Mouse (Mus musculus): ENCODE results near the gene Fgfr2.

Gene Fgfr2

DNA sequence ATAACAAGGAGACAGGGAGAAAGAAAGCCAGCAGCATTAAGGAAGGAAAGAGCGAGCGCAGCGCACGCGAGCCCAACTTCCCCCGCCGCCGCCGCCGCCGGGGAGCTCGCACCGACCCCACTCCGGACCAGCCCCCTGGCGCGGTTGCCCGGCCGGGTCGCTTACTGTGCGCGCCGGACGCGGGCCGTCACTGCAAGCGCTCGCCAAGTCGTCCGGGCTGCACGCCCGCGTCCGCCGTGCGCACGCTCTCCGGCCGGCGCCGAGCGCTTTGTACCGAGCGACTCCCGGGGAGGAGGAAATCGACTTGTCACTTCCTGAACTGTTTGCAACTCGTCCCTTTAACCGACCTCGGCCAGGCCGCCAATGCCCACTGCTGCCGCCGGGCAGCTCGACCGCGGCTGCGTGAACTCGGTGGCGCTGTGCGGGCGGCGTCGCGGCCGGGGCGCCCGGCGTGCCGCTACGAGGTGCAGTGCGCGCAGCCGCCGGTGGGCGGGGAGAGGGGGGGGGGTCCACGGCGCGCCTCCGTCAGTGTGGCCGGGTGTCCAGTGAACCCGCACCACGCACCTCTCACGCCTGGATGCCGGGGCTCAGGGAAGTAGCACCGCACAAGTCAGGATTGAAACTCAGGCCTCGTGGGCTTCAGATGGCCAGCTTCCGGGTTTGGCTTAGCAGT is 309.6 kb downstream of the Fgfr2 start, which contains the start of gene Fam53b:
TSS of gene Fam53b (minus strand) at position 471 of the 673 bp plus-strand sequence.
- DNase-seq: peak; percentile 82

GRCm38 (mm10) chr7:132812619-132813415 is 310.3 kb downstream of the Fgfr2 start:
- DNase-seq: peak; percentile 71

GRCm38 (mm10) chr7:132811716-132812618 is 311.2 kb downstream of the Fgfr2 start:
- DNase-seq: peak; percentile 50

GRCm38 (mm10) chr7:132810879-132811278 is 312.3 kb downstream of the Fgfr2 start:
- DNase-seq: peak; percentile 93

GRCm38 (mm10) chr7:132810368-132810767 is 312.8 kb downstream of the Fgfr2 start:
- peak; percentile 55 for DNase-seq

- no peak for DNase-seq
Observed at GRCm38 (mm10) chr7:132809721-132810120, 313.4 kb downstream of the Fgfr2 start.

GRCm38 (mm10) chr7:132808841-132809682 is 314.1 kb downstream of the Fgfr2 start:
- peak; percentile 50 for DNase-seq

DNA sequence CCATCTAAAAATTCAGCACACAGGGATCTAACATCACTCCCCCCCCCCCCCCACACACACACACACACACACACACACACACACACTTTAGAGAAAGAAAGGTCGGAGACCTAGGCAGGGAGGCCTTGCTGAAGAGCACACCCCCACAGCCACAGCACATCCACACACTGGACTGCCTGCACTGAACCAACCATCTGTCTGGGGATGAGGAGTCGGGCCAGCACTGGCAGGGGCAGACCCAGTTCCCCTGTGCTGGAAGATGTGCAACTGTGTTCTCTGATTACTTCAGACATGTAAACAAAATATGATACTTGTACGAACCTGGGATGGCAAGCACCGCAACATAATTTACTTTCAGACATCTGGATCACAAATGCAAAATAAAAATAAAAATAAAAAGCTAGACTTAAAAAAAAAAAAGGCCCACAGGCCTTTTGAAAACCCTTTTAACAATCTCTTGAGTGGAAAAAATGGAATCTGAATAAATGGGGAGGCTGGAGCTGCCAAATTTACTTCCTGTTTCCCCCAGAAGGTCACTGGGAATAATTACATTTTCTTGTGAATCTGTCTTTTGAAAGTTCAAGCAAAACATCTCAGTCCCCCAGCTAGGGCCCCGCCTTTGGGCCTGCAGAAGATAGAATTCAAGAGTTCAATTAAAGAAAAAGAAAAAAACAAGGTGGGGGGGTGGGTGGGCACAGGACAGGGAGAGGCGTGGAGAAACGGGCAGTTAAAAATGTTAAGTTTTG is 314.9 kb downstream of the Fgfr2 start:
- DNase-seq: no peak

- DNase-seq: peak; percentile 82
Observed at GRCm38 (mm10) chr7:132806926-132807857, 316.0 kb downstream of the Fgfr2 start.

DNA sequence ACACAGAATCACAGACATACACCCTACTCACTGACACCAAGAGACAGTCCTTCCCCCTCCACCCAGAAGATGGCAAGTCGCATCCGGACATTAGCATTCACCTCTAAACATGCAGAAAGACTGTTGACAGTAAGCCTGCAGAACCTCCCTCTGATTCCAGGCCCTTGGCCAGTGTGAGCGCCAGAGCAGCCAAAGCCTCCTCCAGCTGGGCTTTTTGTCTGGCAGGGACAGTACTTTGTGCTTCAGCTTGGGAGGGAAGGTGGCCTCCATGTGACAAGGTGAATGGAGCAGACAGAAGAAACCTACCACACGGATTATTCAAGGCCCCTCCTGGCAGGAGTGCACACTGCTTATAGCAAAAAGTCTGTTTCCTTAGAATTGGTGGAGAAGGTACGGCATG is 316.9 kb downstream of the Fgfr2 start:
- DNase-seq: no peak

DNA sequence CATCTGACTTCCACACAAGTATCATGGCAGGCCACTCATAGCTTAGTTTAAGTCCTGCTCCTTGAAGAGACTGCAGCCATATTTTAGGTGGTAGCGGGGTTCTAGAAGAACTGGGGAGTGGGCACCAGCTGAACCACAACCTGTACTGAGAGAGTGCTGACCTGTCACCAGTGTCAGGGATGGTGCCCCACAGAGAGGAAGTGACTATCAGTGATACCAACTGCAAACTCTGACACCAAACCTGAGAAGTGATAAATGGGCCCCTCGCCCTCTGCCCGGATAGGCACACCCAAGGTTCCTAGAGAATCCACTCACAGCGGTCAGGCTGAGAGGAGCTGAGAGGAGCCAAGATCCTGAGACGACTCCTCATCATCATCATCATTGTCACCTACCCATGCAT is 318.2 kb downstream of the Fgfr2 start:
- no peak for DNase-seq

DNA sequence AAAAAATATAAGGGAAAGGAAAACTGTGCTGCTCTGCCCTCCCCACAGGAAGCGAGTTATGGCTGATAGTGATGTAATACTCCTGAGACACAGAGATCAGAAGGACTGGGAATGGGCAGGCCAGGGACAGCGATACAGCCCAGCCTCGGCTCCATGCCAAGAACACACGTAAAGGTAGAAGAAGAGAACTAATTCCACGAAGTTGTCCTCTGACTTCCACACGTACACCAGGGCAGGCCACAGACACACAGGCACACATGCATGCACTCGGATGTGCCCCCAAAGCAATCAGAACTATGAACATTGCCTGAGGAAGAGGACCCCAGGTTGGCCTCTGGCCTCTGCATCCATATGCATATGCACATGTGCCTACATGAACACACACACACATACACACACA is 318.7 kb downstream of the Fgfr2 start:
- no peak for DNase-seq

DNA sequence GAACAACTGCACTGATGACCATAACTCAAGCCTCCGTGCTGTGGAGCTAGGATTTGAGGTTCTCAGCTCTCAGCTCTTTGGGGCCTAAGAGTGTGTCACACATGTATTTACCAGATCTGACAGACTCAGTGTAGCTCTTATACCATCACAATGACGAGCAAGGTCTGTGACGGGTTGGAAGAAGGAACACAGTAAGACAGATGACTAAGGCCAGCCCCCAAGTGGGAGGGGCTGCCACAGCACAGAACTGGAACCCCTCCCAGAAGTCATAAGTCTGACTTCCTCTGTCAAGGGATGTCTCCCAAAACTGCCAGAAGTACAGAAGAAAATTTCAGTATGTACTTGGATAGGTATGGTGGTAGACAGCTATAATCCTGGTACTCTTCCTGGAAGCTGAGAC is 319.2 kb downstream of the Fgfr2 start:
- no peak for DNase-seq

DNA sequence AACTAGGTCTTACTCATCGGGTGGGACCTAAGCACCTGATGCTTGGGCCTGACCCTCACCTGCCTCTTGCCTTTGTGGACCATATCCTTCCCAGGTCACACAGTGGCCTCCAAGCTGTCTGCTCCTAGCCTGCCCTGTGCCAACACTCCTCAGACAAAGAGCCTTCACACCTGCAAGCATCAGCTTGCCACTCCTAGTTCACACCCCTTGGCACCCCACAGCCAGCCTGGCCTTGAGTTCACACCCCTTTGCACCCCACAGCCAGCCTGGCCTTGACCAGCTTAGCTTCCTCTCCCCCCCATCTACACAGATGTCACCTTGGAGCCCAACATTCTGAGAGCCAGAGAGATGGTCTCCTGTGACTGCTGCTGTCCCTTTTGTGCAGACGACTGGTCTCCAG is 319.8 kb downstream of the Fgfr2 start:
- DNase-seq: no peak

DNA sequence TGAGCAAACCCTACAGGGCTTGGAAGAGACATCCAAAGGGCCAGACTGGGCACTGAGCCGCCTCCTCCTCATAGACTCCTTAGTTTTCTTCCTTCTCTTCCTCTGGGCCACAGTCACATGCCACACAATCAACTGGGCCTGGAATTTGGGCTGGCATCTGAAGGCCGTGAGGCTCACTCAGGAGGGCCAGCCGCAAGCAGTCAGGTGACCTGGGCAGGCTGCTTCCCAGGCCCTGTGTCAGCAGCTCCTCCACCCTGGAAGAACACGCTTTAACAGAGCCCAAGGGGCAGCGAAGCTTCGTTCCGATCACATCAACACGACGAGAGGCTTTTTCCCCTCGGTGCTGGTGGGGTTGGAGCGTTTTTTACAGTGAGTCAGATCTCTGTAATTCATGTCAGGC is 320.5 kb downstream of the Fgfr2 start:
- peak; percentile 55 for DNase-seq

DNA sequence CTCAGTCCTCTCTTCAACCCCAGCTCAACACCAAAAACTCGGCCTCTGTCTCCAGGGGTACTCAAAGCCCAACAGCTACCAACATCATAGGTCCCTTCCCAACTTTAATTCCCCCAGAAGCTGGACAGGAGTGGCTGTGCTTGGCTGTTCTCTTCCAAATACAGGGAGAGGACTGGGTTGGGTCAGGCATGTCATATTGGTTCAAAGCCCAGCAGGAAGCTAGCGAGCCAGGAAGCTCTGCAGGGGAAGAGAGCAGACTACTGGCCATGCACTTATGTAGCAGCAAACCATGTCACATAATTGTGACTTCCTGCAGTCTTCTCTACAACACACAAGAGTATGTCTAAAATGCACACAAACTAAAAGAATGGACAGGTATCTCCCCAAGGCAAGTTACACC is 321.1 kb downstream of the Fgfr2 start:
- no peak for DNase-seq

GRCm38 (mm10) chr7:132801509-132801908 is 321.6 kb downstream of the Fgfr2 start:
- DNase-seq: no peak

DNA sequence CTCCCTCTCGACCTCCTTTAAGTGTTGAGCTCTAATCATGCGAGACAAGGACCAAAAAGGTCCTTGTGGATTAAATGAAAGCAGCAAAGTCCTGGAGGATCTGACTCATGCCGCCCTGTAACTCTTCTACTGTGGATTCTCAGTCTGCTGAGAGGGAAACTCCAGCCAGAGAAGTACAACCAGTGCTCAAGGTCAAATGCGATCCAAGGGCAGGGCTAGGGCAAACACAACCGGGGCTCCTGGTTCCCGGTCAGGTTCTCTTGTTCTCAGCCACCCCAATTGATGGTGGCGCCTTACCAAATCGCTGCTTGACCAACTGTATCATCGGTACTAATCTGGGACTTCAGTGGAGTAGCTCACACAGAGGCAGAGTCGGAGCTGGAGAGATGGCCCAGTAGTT is 322.3 kb downstream of the Fgfr2 start:
- DNase-seq: peak; percentile 59

DNA sequence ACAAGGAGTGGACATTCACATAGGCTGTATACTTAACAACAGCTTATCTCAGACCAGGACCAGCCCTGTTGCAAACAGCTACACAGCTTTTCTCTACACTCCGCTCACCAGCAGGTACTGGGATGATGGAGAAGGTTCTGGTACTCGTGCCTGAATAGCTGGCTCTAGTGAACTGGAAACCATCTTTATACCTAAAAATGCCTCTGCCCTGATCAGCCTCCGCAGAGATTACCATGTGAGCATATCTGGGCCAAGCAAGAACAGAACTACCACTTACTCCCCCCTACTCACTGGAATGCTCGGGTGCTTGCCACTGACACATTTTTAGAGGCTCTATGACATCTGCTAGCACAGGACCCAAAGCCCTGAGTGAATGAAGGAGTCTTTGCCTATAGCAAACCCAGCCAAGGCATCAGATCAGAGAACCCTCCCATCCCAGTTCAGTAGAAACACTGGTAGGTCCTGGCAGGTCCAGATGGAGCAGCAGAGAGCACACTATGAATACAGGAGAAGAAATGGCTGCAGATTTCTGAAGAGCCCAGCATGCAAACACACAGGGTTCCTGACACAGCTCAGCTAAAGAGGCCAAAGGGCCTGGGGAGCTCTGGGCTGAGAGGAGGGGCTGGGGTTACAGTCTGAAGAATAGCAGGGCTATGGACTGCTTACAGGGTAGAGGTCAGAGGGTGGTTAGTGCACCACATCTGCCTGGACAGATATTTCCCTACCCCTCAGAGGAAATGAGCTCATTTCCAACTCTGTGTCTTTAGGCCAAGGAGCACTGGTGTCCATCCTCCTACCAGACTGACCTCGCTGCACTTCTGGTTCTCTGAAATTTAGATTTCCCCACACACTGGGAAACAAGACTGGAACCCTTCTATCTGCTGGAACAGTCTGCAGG is 323.8 kb downstream of the Fgfr2 start:
- no peak for DNase-seq

Measured in kidney, adult 18-20 months (tissue).